Mouse (Mus musculus) heart, postnatal 0 days (tissue): ENCODE measurements around the gene Eif4e2.

Experiments used
- CTCF ChIP-seq: IDR thresholded peaks from 2 replicates; pipeline ENCODE4 v1.5.1; 2016; ENCODE audit warnings: antibody characterized with exemption, control low read depth, low read depth
- EP300 ChIP-seq: IDR thresholded peaks from 2 replicates; pipeline ENCODE4 v1.6.1; 2016; ENCODE audit warnings: antibody characterized with exemption, low read depth

- TF ChIP-seq CTCF (no peak), EP300 (no peak)
Observed at GRCm38 (mm10) chr1:87257691-87258090, 44.0 kb downstream of the Eif4e2 start.
